Mouse (Mus musculus) adrenal gland, postnatal 36 days (tissue): ENCODE data around the gene Agrp. TPM values are rescaled to one million over a fixed set of nuclear protein-coding genes. Genes with fewer than 3 reads are reported as not detected.

Experiments
- DNase-seq, 2 experiments: peaks; one replicate each; pipeline ENCODE4 v3.0.0; 2021; ENCODE audit warnings: mixed read lengths in 1 of 2
- microRNA-seq: library from miRNA; unstranded; fragments of <30 nt; microRNA quantifications from one replicate; pipeline ENCODE4 v1.2.0, GENCODE M21; 2021
- total RNA-seq, 2 experiments: library from RNA; stranded (reverse); gene quantifications; 2 replicates each; pipeline ENCODE4 v1.2.3; 2021

Gene Agrp
- total RNA-seq, 2 experiments from 2014 or later: 0.92 to 1.9 TPM

- peak; percentile 68 for DNase-seq
These were observed 118.5 kb downstream of the Agrp start, which contains the start of gene Hsd11b2 for GRCm38 (mm10) chr8:105518436-105519313. Gene Hsd11b2, plus strand, starts transcription at chr8:105518755.

DNA sequence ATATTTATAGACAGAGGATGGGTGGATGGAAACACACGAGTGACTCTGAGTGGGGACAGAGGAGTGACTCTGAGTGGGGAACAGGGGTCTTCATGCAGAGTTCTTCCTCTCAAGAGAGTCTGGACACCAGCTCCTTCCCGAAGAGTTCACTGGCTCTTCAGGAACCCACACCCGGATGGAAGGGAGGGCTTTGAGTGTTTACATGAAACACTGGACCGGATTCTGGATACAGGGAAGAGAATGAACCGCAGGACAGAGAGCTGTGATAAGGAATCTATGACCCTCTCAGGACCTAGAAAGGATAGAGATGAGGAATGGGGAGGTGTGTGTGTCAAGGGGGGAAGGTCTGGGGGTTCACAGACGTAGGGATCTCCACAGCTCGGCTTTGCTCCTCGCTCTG lies 119.8 kb downstream of the Agrp start:
- no peak for DNase-seq

Small RNA genes within 50 kb of the gene (microRNA-seq; reads per million reads assigned to microRNA genes)
- gene Mir1966: not detected

Other genes with a start within 250 kb of the Agrp start
- not detected for gene Kctd19, start 223.9 kb downstream of the Agrp start, total RNA-seq
- gene Lrrc36, start 223.8 kb downstream of the Agrp start, total RNA-seq: 1 to 10 TPM; 2.4 to 2.8 TPM
- gene Tppp3, start 165.9 kb downstream of the Agrp start, total RNA-seq: 10 to 100 TPM; 23.6 to 36.2 TPM
- 10 to 100 TPM; 16.0 to 17.7 TPM for gene Zdhhc1, start 140.5 kb downstream of the Agrp start, total RNA-seq
- under 1 TPM; 0.23 to 0.66 TPM for gene Hsd11b2, start 118.6 kb downstream of the Agrp start, total RNA-seq
- gene Atp6v0d1, start 71.3 kb downstream of the Agrp start, total RNA-seq: 100 to 1,000 TPM; 115 to 120 TPM
- gene Ripor1, start 32.1 kb downstream of the Agrp start, total RNA-seq: 10 to 100 TPM; 27.5 to 33.8 TPM
- gene Ctcf, start 825 bp downstream of the Agrp start, total RNA-seq: 10 to 100 TPM; 50.8 to 65.2 TPM
- gene Carmil2, start 48.9 kb upstream of the Agrp start, total RNA-seq: 1 to 10 TPM; 1.2 to 1.4 TPM
- gene Acd, start 63.7 kb upstream of the Agrp start, total RNA-seq: 10 to 100 TPM; 24.9 to 26.3 TPM
- gene Pard6a, start 63.8 kb upstream of the Agrp start, total RNA-seq: 10 to 100 TPM; 10.7 to 14.0 TPM
- not detected for gene 4933405L10Rik, start 70.3 kb upstream of the Agrp start, total RNA-seq
- gene Enkd1, start 70.8 kb upstream of the Agrp start, total RNA-seq: 1 to 10 TPM; 4.5 to 4.9 TPM
- gene Gfod2, start 121.3 kb upstream of the Agrp start, total RNA-seq: 10 to 100 TPM in 1 of 2 experiments, 1 to 10 TPM in 1; 9.7 to 10.3 TPM
- gene Ranbp10, start 190.0 kb upstream of the Agrp start, total RNA-seq: 10 to 100 TPM; 23.7 to 24.0 TPM
- gene Tsnaxip1, start 190.3 kb upstream of the Agrp start, total RNA-seq: not detected
- gene Cenpt, start 215.9 kb upstream of the Agrp start, total RNA-seq: 1 to 10 TPM; 4.3 to 9.6 TPM
- 10 to 100 TPM; 40.0 to 41.1 TPM for gene Thap11, start 217.7 kb upstream of the Agrp start, total RNA-seq
- 10 to 100 TPM; 43.2 to 43.8 TPM for gene Nutf2, start 223.2 kb upstream of the Agrp start, total RNA-seq
- gene Edc4, start 243.5 kb upstream of the Agrp start, total RNA-seq: 10 to 100 TPM; 31.6 to 38.2 TPM